In genomic region chr17:35782398-35782797, GRCm38 (mm10) we compare ENCODE assay signal across 11 mouse cellular contexts. TPM values are rescaled to one million over a fixed set of nuclear protein-coding genes. Genes with fewer than 3 reads are reported as not detected.
DNase-seq lines count a peak whose midpoint lies in the region; ATAC-seq and TF ChIP-seq lines count a peak whose summit lies in the region.
"Had no signal": no experiment of that assay in that cellular context is flagged by ENCODE, and none has a peak within 500 bp of the region (broad histone marks: within the 10 kb centered on the region; RNA-seq: fewer than 3 reads in every experiment).

No protein-coding gene starts in this region.

- no peak for ATAC-seq in G1E (ENCODE audit: extremely low read depth, insufficient number of reproducible peaks, low FRiP score, poor library complexity, severe bottlenecking)
- 0 out of 2 replicates have a peak, but pooled peaks have one; percentile 29 for ATAC-seq in megakaryocyte, adult 5-6 weeks (ENCODE audit: poor library complexity, severe bottlenecking)

- intact Hi-C loops in left cerebral cortex, adult 2 months (cut with DNase I): no loop called here

- no peaks in the 10 kb centered on the region for H3K9me3 ChIP-seq in G1E (replicated peaks)
- H3K9me3 ChIP-seq: embryonic facial prominence, embryonic 15.5 days; midbrain, embryonic 12.5 days had no signal

- DNase-seq in cerebellum, postnatal 10 days: peak; percentile 46 to 66
- no peak for DNase-seq in cerebellum, adult 18-20 months
- DNase-seq in left cerebral cortex, adult 2 months (ENCODE audit: extremely low spot score in 1 of 2, low spot score in 2 of 2): no peak
- no peak for DNase-seq in left cerebral cortex, adult 9 months (ENCODE audit: low spot score in 2 of 2)
- DNase-seq in G1E (ENCODE audit: low spot score): no peak
- DNase-seq in layer of hippocampus, postnatal 10 days (ENCODE audit: low spot score in 2 of 2): no peak
- DNase-seq in gastrocnemius, postnatal 10 days: no peak
- DNase-seq: right cerebral cortex, postnatal 14 days had no signal

- peaks cover 42% of the 10 kb centered on the region for H3K4me1 ChIP-seq in G1E (ENCODE audit: insufficient read depth, low read depth, low read length)
- H3K4me1 ChIP-seq: midbrain, embryonic 12.5 days had no signal

- no peaks in the 10 kb centered on the region for H3K27me3 ChIP-seq in G1E (ENCODE audit: insufficient read depth, low read length)
- H3K27me3 ChIP-seq: embryonic facial prominence, embryonic 15.5 days; midbrain, embryonic 12.5 days had no signal

- TF ChIP-seq CTCF in left cerebral cortex, adult 2 months (IDR thresholded peaks at IDR 0.05): peak; percentile 43
- peak; percentile 60 for TF ChIP-seq CTCF in G1E (IDR thresholded peaks at IDR 0.05; ENCODE audit: low read depth, low read length)

- no peak overlapping the region for H3K27ac ChIP-seq in left cerebral cortex, adult 2 months
- H3K27ac ChIP-seq: embryonic facial prominence, embryonic 15.5 days; midbrain, embryonic 12.5 days had no signal

- H3K36me3 ChIP-seq in G1E (replicated peaks): no peaks in the 10 kb centered on the region
- H3K36me3 ChIP-seq: embryonic facial prominence, embryonic 15.5 days; midbrain, embryonic 12.5 days had no signal

- H3K4me3 ChIP-seq in left cerebral cortex, adult 2 months: no peak overlapping the region
- no peak overlapping the region for H3K4me3 ChIP-seq in G1E (ENCODE audit: low read depth, low read length)
- H3K4me3 ChIP-seq: embryonic facial prominence, embryonic 15.5 days; midbrain, embryonic 12.5 days had no signal

RNA-seq across cellular contexts. Expression of gene Ier3, which starts 39.1 kb away (rescaled TPM):
- total RNA-seq in left cerebral cortex, adult 2 months (2021): 10 to 100 TPM; 14.7 to 17.5 TPM
- 13.7 and 21.4 TPM in 2 replicates for total RNA-seq in G1E (2014; fragmentation: Nextera tagmentation)
- total RNA-seq in G1E (2017): 49.5 and 61.2 TPM in 2 replicates
- 33.5 and 39.8 TPM in 2 replicates for polyA plus RNA-seq in G1E (2012)
- 21.1 and 22.8 TPM in 2 replicates for total RNA-seq in megakaryocyte, adult 5-6 weeks (2015)
- 15.7 and 20.5 TPM in 2 replicates for total RNA-seq in megakaryocyte, adult 5-6 weeks (2017)
- 1 to 10 TPM; 4.3 to 4.6 TPM for total RNA-seq in layer of hippocampus, postnatal 10 days (2021)
- total RNA-seq in gastrocnemius, postnatal 10 days (2021): 1 to 10 TPM; 4.5 to 5.8 TPM

RNA-seq across cellular contexts. Expression of gene Flot1, which starts 40.6 kb away (rescaled TPM):
- total RNA-seq in left cerebral cortex, adult 2 months (2021): 100 to 1,000 TPM; 137 to 144 TPM
- total RNA-seq in G1E (2014; fragmentation: Nextera tagmentation) (68.5 and 73.7 TPM in 2 replicates), G1E (2017) (93.5 and 97.6 TPM in 2 replicates)
- 65.3 and 84.9 TPM in 2 replicates for polyA plus RNA-seq in G1E (2012)
- total RNA-seq in megakaryocyte, adult 5-6 weeks (2015): 73.5 and 95.0 TPM in 2 replicates
- total RNA-seq in megakaryocyte, adult 5-6 weeks (2017): 124 and 127 TPM in 2 replicates
- 100 to 1,000 TPM; 163 to 172 TPM for total RNA-seq in layer of hippocampus, postnatal 10 days (2021)
- 10 to 100 TPM; 38.8 to 41.3 TPM for total RNA-seq in gastrocnemius, postnatal 10 days (2021)

RNA-seq across cellular contexts. Expression of gene Tubb5, which starts 55.7 kb away (rescaled TPM):
- total RNA-seq in left cerebral cortex, adult 2 months (2021): 100 to 1,000 TPM; 417 to 433 TPM
- 677 and 817 TPM in 2 replicates for total RNA-seq in G1E (2014; fragmentation: Nextera tagmentation)
- 849 and 1,028 TPM in 2 replicates for total RNA-seq in G1E (2017)
- 299 and 510 TPM in 2 replicates for polyA plus RNA-seq in G1E (2012)
- 649 TPM in 2 replicates for total RNA-seq in megakaryocyte, adult 5-6 weeks (2015)
- 751 and 811 TPM in 2 replicates for total RNA-seq in megakaryocyte, adult 5-6 weeks (2017)
- 1,000 to 10,000 TPM; 1,119 to 1,208 TPM for total RNA-seq in layer of hippocampus, postnatal 10 days (2021)
- 100 to 1,000 TPM; 205 to 251 TPM for total RNA-seq in gastrocnemius, postnatal 10 days (2021)

RNA-seq across cellular contexts. Expression of gene Mdc1, which starts 58.9 kb away (rescaled TPM):
- 10 to 100 TPM; 14.6 to 17.8 TPM for total RNA-seq in left cerebral cortex, adult 2 months (2021)
- total RNA-seq in G1E (2014; fragmentation: Nextera tagmentation) (197 and 209 TPM in 2 replicates), G1E (2017) (10.8 and 15.8 TPM in 2 replicates)
- polyA plus RNA-seq in G1E (2012): 18.2 and 29.7 TPM in 2 replicates
- total RNA-seq in megakaryocyte, adult 5-6 weeks (2015): 37.6 and 62.8 TPM in 2 replicates
- 17.3 and 18.6 TPM in 2 replicates for total RNA-seq in megakaryocyte, adult 5-6 weeks (2017)
- 10 to 100 TPM; 15.8 to 16.2 TPM for total RNA-seq in layer of hippocampus, postnatal 10 days (2021)
- 10 to 100 TPM; 10.1 to 14.6 TPM for total RNA-seq in gastrocnemius, postnatal 10 days (2021)

Comparison
In these comparisons a context has a peak if more than half of its experiments do, and no peak if none do; other contexts are left out.
1. DNase-seq: peak in cerebellum, postnatal 10 days (2 of 2); none in cerebellum, adult 18-20 months (0 of 2), left cerebral cortex, adult 2 months (0 of 2), left cerebral cortex, adult 9 months (0 of 2), G1E (single experiment), layer of hippocampus, postnatal 10 days (0 of 2) and gastrocnemius, postnatal 10 days (single experiment).